In the genomic region with DNA sequence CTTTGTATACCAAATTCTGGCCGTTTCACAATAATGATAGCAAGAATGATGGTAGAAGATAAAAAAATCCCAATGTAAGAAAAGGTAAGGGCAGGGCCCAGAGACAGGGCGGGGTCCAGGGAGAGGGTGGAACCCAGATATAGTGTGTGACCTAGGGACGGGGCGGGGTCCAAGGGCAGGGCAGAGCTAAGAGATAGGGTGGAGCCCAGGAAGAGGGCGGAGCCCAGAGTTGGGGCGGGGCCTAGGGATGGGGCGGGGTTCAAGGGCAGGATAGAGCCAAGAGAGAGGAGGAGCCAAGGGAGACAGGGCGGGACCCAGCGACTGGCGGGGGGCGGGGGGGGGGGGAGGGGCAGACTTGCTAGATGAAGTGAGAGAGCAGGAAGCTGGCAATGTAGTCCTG, we compare ENCODE assay signal across 15 mouse cellular contexts.
A peak's percentile ranks its signal among the peaks of the same experiment; 100 is the strongest.
DNase-seq lines count a peak whose midpoint lies in the region; ATAC-seq and TF ChIP-seq lines count a peak whose summit lies in the region.
"Had no signal": no experiment of that assay in that cellular context is flagged by ENCODE, and none has a peak within 500 bp of the region (broad histone marks: within the 10 kb centered on the region; RNA-seq: fewer than 3 reads in every experiment).

No protein-coding gene starts in this region.

- DNase-seq in kidney, postnatal 0 days (ENCODE audit: low spot score): no peak
- DNase-seq in kidney, adult 9 months: no peak
- peak; percentile 87 for DNase-seq in R1 (ENCODE audit: low read depth, low spot score)
- no peak for DNase-seq in cerebellum, adult 8-10 months
- DNase-seq: embryo, embryonic 11 days; kidney, postnatal 10 days had no signal

- H3K9ac ChIP-seq in kidney, postnatal 0 days (ENCODE audit: low read depth, low read length): no peak overlapping the region
- no peak overlapping the region for H3K9ac ChIP-seq in intestine, postnatal 0 days (ENCODE audit: low read depth, low read length)
- no peak overlapping the region for H3K9ac ChIP-seq in stomach, embryonic 16.5 days (ENCODE audit: low read length)
- H3K9ac ChIP-seq in hindbrain, embryonic 16.5 days (ENCODE audit: low read depth, low read length): no peak overlapping the region
- H3K9ac ChIP-seq: heart, embryonic 13.5 days; hindbrain, embryonic 15.5 days; limb, embryonic 13.5 days; neural tube, embryonic 13.5 days had no signal

- no peaks in the 10 kb centered on the region for H3K27me3 ChIP-seq in kidney, postnatal 0 days (ENCODE audit: insufficient read depth, low read length)
- H3K27me3 ChIP-seq in intestine, postnatal 0 days (replicated peaks; ENCODE audit: control insufficient read depth, insufficient read depth, low read length): no peaks in the 10 kb centered on the region
- no peaks in the 10 kb centered on the region for H3K27me3 ChIP-seq in stomach, embryonic 16.5 days (ENCODE audit: control insufficient read depth, insufficient read depth, low read length)
- no peaks in the 10 kb centered on the region for H3K27me3 ChIP-seq in hindbrain, embryonic 16.5 days (replicated peaks; ENCODE audit: control insufficient read depth, insufficient read depth, low read length)
- H3K27me3 ChIP-seq: heart, embryonic 13.5 days; hindbrain, embryonic 15.5 days; limb, embryonic 13.5 days; neural tube, embryonic 13.5 days had no signal

- peak; percentile 57; the same call in 1 of the 2 replicates for ATAC-seq in kidney, postnatal 0 days (replicated peaks; ENCODE audit: low FRiP score, low read depth)
- ATAC-seq in intestine, postnatal 0 days: peak; percentile 60; the same call in 1 of the 2 replicates
- peak; percentile 71; the same call in 1 of the 2 replicates for ATAC-seq in stomach, embryonic 16.5 days (ENCODE audit: insufficient read depth, low FRiP score)
- no peak for ATAC-seq in activated CD4-positive, CD25-positive, alpha-beta regulatory T cell, adult 4 months
- ATAC-seq in hindbrain, embryonic 16.5 days: no peak

- H3K4me2 ChIP-seq in kidney, postnatal 0 days (ENCODE audit: low read length): no peak overlapping the region
- H3K4me2 ChIP-seq in intestine, postnatal 0 days (replicated peaks; ENCODE audit: low read depth): no peak overlapping the region
- no peak overlapping the region for H3K4me2 ChIP-seq in stomach, embryonic 16.5 days (ENCODE audit: low read depth, low read length)
- H3K4me2 ChIP-seq in hindbrain, embryonic 16.5 days (ENCODE audit: low read length): no peak overlapping the region
- H3K4me2 ChIP-seq: heart, embryonic 13.5 days; hindbrain, embryonic 15.5 days; limb, embryonic 13.5 days; neural tube, embryonic 13.5 days had no signal

- H3K27ac ChIP-seq in kidney, postnatal 0 days: no peak overlapping the region
- H3K27ac ChIP-seq in intestine, postnatal 0 days (ENCODE audit: low read depth, low read length): no peak overlapping the region
- H3K27ac ChIP-seq in stomach, embryonic 16.5 days (ENCODE audit: low read length): no peak overlapping the region
- no peak overlapping the region for H3K27ac ChIP-seq in hindbrain, embryonic 16.5 days (ENCODE audit: low read depth, low read length)
- H3K27ac ChIP-seq: heart, embryonic 13.5 days; hindbrain, embryonic 15.5 days; limb, embryonic 13.5 days; midbrain, embryonic 10.5 days; neural tube, embryonic 13.5 days had no signal

- no peak for TF ChIP-seq CTCF in kidney, postnatal 0 days (IDR thresholded peaks at IDR 0.05; ENCODE audit: low read depth)
- no peak for TF ChIP-seq CTCF in intestine, postnatal 0 days (IDR thresholded peaks at IDR 0.05; ENCODE audit: low read depth)

- no peaks in the 10 kb centered on the region for H3K4me1 ChIP-seq in kidney, postnatal 0 days (replicated peaks; ENCODE audit: insufficient read depth, low read length)
- H3K4me1 ChIP-seq in intestine, postnatal 0 days (replicated peaks; ENCODE audit: control insufficient read depth, insufficient read depth, low read length): no peaks in the 10 kb centered on the region
- H3K4me1 ChIP-seq in stomach, embryonic 16.5 days (ENCODE audit: control insufficient read depth, insufficient read depth, low read length): peaks cover 6% of the 10 kb centered on the region
- H3K4me1 ChIP-seq in hindbrain, embryonic 16.5 days (ENCODE audit: control insufficient read depth, insufficient read depth, low read depth, low read length): peaks cover 6% of the 10 kb centered on the region; the same call in 1 of the 2 replicates

- H3K4me3 ChIP-seq in kidney, postnatal 0 days (replicated peaks; ENCODE audit: low read depth, low read length): no peak overlapping the region
- H3K4me3 ChIP-seq in intestine, postnatal 0 days (ENCODE audit: low read depth, low read length): no peak overlapping the region
- no peak overlapping the region for H3K4me3 ChIP-seq in stomach, embryonic 16.5 days (replicated peaks; ENCODE audit: low read length)
- H3K4me3 ChIP-seq in hindbrain, embryonic 16.5 days (ENCODE audit: low read length): no peak overlapping the region
- H3K4me3 ChIP-seq: heart, embryonic 13.5 days; hindbrain, embryonic 15.5 days; limb, embryonic 13.5 days; midbrain, embryonic 10.5 days; neural tube, embryonic 13.5 days had no signal

- 56% methylated on average over 8 of the region's 11 CpGs for WGBS in kidney, postnatal 0 days
- WGBS in intestine, postnatal 0 days: 49% methylated on average over 5 of the region's 11 CpGs
- 44% methylated on average over 10 of the region's 11 CpGs for WGBS in stomach, embryonic 16.5 days
- WGBS in hindbrain, embryonic 16.5 days: 40% methylated on average over 9 of the region's 11 CpGs

- H3K9me3 ChIP-seq in kidney, postnatal 0 days (replicated peaks; ENCODE audit: low read length): no peaks in the 10 kb centered on the region
- no peaks in the 10 kb centered on the region for H3K9me3 ChIP-seq in intestine, postnatal 0 days (ENCODE audit: control insufficient read depth)
- H3K9me3 ChIP-seq in stomach, embryonic 16.5 days (replicated peaks; ENCODE audit: control insufficient read depth, low read length): no peaks in the 10 kb centered on the region
- H3K9me3 ChIP-seq in hindbrain, embryonic 16.5 days (ENCODE audit: control insufficient read depth, low read length): no peaks in the 10 kb centered on the region
- H3K9me3 ChIP-seq: hindbrain, embryonic 15.5 days; limb, embryonic 13.5 days; midbrain, embryonic 10.5 days; neural tube, embryonic 13.5 days had no signal

- H3K36me3 ChIP-seq in kidney, postnatal 0 days (ENCODE audit: insufficient read depth, low read length): no peaks in the 10 kb centered on the region
- no peaks in the 10 kb centered on the region for H3K36me3 ChIP-seq in intestine, postnatal 0 days (ENCODE audit: control insufficient read depth, insufficient read depth)
- no peaks in the 10 kb centered on the region for H3K36me3 ChIP-seq in stomach, embryonic 16.5 days (ENCODE audit: control insufficient read depth, insufficient read depth, low read length)
- H3K36me3 ChIP-seq in hindbrain, embryonic 16.5 days (ENCODE audit: control insufficient read depth, insufficient read depth, low read length): no peaks in the 10 kb centered on the region
- H3K36me3 ChIP-seq: heart, embryonic 13.5 days; hindbrain, embryonic 15.5 days; limb, embryonic 13.5 days; midbrain, embryonic 10.5 days; neural tube, embryonic 13.5 days had no signal

Comparison
In these comparisons a context has a peak if more than half of its experiments do, and no peak if none do; other contexts are left out.
1. ATAC-seq: peak in kidney, postnatal 0 days (single experiment), intestine, postnatal 0 days (single experiment) and stomach, embryonic 16.5 days (single experiment); none in activated CD4-positive, CD25-positive, alpha-beta regulatory T cell, adult 4 months (single experiment) and hindbrain, embryonic 16.5 days (single experiment).